Mouse (Mus musculus) mouse trophoblast stem cell (cell line): ENCODE measurements around the gene Tnrc6c.
"Not testable (repeated sequence)": the region's sequence is repeated elsewhere in the genome, so short reads cannot be mapped to it uniquely, and the experiment has no call there.

Experiments used
- in situ Hi-C, 2 experiments: fragments of 300-500 bp; cut with MseI, MboI; formaldehyde crosslinking; loops; 2 replicates in 1 of 2; 3 replicates in 1 of 2; pipeline ENCODE4 v1.15.1; 2025

Tnrc6c gene

DNA sequence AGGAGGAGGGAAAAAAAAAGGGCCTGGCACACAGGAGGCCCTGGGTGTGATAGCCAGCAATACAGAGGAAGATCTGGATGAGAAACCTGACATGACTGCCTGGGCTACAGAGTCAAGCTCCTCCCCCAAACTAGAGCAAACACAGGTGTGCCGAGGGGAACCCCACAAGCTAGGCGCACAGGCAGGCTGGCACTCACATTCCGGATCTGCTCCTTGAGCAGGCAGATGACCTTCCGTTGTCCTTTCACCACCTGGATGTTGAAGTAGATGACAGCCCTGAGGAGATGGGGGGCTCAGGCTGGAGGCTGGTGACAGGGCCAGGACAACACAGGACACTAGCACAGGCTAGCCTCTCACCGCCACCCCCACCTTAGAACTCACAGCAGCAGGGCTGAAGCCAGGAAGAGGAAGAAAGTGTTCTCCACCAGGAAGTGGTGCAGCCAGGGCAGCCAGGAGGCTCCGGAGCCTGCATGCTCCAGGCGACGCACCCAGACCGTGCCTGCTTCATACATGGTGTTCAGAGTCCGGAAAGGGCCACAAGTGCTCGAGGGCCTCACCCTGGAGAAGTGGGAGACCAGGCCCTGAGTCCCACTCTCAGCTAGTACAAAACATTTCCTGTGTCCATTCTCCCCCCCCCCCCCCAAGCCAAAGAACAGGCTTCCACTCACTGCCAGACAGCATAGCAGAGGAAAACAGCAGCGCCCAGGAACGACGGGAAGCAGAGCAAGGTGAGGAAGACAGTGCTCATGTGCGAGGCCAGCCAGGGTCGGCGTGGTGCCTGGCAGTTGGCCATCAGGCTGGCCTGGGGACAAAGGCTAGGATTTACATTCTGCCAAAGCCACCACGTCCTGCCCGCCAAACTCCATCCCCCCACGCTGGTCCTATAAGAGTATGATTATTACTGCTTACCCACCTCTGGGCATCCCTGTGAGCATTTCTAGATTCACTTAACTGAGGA lies 114.9 kb downstream of the Tnrc6c start:
- in situ Hi-C loops: no loop called here

DNA sequence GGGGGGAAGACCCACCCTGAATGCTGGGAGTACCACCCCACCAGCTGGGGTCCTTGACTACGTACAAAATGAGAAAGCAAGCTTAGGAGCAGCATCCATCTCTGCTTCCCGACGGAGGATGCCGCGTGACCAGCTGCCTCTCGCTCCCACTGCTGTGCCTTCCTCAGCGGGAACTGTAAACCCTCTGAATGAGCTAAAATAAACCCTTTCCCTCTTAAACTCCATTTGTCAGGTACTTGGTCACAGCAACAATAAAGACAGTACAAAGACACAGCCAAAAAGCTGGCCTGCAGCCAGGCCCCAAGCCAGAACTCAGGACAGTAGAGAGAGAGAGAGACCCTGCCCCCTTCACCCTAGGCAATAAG lies 115.6 kb downstream of the Tnrc6c start:
- in situ Hi-C loops: no loop called here

DNA sequence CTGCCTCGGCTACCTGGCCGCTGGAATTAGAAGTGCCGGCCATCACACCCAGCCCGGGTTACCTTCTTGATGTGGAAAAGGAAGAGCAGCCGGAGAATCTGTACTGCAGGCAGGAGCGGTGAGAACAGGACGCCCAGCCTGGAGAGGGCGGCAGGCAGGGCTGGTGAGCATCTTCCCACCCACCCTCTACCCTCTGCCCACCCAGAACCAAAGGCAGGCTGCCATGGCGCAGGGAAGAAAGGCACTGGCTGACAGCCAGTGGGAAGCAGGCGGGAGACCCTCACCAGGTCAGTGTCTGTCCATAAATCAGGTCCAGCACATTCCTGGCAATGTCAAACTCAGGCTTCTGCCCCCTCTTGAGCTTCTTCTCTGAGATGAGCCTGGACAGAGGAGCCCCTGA lies 116.3 kb downstream of the Tnrc6c start:
- in situ Hi-C loops: no loop called here

DNA sequence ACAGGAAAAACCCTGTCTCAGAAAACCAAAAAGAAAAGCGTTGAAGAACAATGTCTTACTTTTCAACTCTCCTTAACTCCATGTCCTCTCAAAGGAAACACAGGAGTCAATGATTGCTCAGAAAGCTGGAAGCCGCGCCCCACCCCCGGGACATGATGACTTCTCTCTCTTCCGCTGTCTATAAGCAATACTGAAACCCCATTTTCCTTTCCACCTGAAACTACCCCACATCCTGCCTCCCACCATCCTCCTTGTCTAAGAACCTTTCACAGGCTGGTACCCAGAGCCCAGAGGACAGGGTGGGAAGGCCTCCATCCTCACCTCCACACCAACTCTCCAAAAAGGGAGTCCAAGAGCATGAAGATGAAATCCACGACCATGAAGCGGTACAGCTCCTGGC lies 118.3 kb downstream of the Tnrc6c start:
- in situ Hi-C loops: no loop called here

DNA sequence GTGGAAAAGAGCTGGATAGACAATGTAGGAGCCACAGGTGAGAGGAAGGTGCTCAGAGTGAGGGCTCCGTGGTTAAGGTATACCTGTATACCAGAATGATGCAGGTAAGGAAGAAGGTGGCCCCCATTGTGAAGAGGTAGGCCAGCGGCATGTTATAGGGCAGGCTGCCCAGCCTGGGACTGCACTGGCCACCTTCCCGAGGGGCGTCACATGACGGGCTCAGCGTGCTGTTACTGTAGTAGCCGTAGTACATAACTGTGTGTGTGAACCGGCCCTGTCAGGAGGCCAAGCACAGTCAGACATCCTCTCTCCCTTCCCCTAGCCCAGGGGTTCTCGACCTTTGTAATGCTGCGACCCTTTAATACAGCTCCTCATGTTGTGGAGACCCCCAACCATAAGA lies 120.8 kb downstream of the Tnrc6c start:
- in situ Hi-C loops: no loop called here

DNA sequence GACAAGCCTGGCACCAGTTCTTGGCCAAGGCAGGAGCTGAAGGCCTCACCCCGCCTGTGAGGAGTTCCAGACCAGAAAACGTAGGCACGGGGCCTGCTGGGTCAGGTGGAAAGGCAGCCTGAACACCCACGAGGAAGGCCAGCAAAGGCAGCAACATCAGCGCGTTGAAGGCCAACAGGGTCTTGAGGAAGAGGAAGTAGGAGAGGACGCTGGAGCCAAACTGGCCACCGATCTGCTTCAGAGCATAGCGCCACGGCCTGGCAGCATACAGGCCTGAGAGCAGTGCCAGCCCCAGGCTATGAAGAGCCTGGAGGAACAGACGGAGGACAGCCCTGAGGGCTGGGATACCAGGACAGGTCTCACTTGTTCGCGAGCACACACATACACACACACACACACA lies 121.5 kb downstream of the Tnrc6c start:
- in situ Hi-C loops: no loop called here

DNA sequence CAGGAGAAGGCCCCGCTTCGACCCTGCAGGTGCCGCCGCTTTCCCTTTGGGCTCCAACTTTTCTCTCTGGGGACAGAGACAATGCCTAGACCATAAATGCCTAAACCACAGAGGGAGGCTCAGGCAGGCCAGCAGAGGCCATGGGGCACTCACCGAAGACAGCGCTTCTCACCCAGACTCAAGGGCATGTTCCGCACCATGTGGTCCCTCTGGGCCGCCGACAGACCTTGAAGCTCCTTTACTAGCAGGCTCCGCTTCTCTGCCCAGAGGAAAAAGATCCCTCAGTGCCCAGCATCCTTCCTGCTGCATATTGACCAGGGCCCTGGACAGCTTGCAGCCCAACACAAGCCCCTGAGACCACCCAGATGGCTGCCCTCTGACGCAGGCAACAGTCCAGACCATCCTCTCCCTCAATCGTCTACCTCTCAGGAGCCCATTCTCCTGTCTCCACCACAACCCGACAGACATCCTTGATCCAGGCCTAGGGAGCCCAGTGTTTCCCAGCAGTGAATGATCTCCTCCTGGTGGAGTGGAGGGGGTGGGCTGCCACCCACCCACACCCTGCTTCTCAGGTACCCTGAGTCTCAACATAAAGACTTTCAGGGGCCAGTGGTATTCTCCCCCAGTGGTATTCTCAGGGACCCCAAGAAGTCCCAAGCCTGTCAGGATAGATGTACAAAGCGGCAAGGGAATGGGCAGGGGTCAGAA lies 122.2 kb downstream of the Tnrc6c start:
- in situ Hi-C loops: no loop called here

DNA sequence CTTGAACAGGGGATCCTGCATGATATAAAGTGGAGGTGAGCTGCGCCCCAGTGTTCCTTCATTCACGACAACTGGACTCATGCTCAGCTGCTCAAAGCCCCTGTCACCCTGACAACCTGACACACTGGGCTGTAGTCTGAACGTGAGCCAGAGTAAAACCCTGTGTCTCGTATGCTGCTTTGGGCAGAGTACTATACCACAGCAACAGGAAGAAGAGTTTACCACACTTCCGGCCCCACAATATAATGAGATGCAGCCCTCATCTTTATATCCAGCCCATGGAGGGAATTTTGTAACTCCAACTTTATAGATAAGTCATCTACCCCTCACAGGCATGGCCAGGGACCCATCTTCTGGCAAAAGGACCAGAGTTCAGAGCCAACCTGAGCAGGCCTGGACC lies 123.0 kb downstream of the Tnrc6c start:
- in situ Hi-C loops: no loop called here

DNA sequence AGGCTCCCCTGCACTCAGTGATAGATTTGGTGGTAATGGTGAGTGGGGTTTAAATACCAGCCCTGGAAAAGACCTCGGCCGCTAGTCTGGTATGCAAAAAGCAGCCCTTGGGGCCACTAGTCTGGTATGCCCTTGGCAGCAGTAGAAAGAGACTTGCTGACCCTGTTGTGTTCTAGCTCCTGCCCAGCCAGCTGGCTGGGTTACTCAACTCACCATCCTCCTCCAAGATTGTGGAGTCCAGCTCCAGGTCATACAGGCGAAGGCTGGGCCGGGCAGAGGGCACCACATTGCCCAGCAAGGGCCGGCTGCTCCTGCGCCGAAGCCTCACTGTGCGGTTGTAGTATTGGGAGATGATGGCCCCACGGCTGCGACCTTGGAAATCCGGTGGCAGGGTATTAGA lies 123.9 kb downstream of the Tnrc6c start:
- in situ Hi-C loops: no loop called here

DNA sequence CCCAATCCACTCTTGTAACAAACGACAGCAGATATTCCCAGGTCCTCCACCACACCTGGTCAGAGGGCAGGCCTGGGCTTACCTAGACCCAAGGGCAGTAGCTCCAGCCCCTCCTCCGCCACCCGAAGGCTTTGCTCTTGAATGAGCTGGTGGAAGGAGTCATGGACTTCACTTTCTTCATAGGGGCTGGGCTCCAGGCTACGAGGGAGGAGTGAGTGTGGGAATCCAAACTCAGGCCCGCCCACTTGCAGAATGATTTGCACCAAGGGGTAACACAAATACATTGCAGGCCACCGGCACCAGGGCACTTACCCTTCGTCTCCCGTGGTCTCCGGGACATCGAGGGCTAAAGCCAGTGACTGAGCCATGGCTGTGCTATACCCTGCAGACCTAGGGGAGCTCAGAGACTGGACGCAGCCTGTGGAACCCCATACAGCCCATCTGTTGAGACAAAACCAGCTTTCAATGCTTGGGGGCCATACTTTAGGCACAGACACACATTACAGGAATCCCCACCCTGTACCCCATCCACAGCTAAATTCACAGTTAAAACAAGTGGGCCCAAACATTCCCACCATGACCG lies 124.9 kb downstream of the Tnrc6c start:
- in situ Hi-C loops: no loop called here

DNA sequence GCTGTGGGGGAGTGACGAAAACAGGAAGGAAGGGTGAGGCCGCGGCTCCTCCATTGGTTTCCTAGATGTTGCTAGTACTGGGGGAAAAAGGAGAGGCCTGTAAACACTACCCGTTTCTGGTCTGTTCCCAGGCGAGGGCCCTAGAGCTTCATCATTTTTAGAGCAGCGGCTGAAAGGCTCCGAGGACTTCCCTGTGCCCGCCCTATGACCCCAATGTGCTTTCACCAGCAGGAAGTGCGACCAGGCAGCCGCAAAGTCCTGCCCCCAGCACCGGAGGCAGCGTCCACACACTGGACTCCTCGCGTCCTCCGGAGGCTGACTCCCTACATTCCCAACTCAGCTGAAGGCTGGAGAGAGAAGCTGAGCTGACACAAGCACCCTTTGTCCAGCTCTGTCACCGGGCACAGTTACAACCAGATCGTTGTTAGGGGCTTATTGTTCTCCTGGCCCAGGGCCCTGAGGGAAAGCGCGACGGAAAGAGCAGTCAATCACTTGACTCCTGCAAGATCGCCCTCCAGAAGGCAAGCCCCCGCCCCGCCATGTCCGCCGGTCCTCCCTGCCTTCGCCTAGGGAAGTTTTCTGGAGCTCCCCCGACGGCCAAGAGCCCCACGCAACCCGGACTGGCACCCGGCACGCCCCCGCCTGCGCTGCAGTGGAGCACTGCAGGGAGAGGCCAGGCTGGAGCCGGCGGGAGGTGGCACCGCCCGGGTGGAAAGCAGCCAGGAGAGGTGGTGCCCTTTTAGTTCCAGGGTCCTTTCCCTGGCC lies 125.5 kb downstream of the Tnrc6c start:
- in situ Hi-C loops: no loop called here

DNA sequence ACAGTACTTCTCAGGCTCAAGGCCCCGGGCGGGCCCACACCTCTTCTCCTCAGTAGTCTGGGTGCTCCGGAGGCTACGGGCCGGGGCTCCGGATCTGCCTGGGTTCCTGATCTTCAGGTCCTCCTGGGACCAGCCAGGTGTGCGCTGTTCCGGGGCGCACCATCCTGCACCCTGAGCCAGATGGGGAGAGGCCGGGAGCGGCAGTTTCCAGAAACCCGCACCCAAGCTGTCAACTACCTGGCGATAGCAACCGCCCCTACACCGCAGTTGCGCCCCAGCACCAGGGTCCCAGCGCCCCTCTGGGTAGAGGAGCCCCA lies 126.1 kb downstream of the Tnrc6c start:
- in situ Hi-C loops: no loop called here

DNA sequence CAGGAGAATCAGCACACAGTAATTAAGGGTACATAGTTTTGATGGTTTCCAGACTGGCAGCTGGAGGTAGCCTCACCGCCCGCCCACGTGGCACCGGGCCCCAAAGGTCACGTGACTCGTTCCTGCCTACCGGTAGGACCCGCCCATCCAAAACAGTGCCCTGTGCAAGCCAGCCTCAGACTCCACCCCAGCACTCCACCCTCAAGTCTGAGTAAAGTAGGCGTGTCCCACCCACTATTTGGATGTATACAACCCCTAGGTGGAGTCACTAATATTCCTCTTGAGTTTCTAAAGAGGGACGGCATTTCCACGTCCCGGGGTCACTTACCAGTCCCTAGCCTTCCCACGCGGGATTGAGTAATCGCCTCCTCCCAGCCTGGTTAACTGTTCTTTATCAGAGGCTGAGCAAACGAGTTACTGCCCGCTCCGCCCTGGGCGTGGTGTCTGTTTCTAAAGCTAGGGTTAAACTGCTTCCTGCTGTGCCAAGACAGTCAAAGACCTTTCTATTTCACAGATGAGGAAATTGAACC lies 126.6 kb downstream of the Tnrc6c start:
- in situ Hi-C loops: no loop called here

DNA sequence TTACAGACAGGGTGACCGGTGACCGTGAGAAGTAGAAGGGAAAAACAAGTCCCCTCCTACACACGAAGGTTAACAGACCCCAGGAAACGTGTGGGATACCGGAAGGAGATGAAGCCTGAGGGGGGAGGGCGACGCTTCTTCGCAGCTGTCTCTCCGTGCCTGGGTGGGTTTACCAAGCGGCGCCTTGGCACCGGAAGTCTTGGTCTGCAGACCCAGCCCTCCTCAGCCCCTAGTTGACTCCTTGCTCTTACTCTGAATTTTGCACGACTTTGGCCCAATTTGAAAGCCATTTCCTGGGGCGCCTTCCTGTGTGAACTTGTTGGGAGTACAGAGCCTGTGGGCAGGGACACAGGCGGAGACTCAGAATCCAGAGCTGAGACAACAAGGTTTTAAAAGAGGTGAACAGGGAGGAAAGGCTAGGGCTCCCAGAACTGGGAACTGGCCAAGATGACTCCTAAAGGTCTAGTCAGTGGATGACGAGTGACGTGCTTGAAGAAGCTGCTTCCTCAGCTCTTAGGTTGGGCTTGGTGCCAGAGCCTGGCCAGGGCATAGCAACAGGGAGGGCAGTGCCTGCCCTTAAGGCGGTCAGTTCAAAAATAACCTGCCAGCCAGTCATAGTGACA lies 127.2 kb downstream of the Tnrc6c start:
- in situ Hi-C loops: no loop called here

DNA sequence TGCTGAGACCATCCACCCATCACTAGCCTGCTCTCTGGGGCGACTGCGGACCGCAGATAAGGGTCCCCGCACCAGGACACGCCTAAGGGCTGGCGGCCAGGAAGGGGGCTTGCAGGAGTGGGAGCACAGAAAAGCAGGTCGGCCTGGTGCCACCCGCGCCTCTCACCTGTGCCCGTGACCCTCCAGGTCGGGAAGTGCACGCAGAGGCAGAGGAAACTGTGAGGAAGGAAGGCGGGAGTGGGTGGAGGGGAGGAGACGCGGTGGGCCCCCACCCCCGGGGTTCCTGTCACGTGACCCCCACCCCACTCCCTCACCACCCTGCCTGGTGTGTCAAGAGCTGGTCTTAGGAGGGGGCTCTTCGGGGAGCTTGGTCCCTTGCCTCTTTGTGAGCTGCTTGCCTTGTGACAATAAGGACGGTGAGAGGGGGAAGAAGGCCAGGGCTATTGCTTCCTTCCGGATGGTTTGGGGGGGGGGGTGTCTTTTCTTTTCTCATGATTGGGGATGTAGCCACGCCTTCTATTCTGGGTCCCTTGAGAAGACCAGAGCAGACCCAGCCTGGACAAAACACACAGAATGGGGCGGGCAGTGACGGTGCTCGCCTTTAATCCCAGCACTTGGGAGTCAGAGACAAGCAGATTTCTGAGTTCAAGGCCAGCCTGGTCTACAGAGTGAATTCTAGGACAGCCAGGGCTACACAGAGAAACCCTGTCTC lies 128.1 kb downstream of the Tnrc6c start, which contains the start of the genes Tmc8 and Tmc6:
Tmc8 (plus strand) TSS at position 84 of the 712 bp plus-strand sequence.
Tmc6 (minus strand) TSS at position 206 of the 712 bp plus-strand sequence.
- in situ Hi-C loops: no loop called here

DNA sequence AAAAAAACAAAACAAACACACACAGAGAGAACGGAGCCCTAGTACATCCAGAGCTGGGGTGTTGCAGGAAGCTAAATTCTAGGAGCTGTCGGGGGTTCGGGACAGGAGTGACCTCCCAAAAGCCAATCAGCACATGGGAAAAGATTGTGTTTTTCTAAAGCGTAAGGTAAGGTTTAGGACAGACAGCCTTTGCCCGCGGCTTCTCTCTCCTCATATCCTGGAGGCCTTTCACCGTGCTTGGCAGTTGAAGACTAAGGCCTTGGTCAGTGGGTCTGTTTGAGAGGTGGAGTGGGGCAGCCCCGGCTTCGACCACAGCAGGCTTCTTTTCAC lies 128.6 kb downstream of the Tnrc6c start:
- in situ Hi-C loops: no loop called here

DNA sequence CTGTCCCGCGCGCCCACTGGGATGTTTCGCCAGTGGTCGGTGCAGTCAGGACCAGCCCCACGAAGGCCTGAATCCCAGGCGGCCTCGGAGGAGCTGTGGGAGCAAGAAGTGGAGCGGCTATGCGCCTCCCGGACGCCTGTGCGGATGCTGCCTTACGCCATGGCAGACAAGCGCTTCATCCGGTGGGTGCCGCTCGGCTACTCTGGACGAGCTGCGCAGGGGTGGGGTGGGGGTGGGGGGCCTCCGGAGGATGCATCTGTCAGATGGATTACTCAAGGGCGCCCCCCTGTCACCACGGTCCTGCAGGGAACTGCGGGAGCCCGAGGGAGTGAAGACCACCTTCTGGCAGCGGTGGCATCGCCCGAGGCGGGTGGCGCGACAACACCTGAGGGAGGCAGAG lies 129.0 kb downstream of the Tnrc6c start:
- in situ Hi-C loops: no loop called here

DNA sequence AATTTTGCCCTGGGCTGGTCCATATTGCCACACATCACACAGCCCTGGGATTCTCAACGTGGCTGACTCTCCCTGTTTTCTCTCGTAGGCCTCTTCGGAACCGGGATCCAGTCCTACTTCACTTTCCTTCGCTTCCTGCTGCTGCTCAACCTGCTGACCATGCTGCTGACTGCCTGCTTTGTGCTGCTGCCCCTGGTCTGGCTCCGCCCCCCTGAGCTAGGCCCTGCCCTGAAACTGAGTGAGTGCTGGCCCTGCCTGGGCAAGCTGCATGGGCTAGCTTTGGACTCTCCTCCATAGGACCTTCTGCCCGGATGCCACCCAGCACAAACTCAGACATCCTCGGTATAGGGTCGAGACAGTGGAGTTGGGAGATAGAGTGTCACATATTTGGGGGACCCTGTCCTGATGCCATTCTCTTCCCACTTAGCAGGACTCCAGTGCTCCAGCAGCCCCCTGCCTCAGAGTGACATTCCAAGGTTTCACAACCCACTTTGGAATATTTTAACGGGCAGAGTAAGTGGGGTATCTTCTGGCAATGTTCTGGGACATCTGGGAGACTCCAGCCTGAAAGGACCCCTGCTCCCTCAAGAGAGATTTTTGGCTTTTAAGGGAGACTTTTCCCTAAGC lies 129.7 kb downstream of the Tnrc6c start:
- in situ Hi-C loops: no loop called here

DNA sequence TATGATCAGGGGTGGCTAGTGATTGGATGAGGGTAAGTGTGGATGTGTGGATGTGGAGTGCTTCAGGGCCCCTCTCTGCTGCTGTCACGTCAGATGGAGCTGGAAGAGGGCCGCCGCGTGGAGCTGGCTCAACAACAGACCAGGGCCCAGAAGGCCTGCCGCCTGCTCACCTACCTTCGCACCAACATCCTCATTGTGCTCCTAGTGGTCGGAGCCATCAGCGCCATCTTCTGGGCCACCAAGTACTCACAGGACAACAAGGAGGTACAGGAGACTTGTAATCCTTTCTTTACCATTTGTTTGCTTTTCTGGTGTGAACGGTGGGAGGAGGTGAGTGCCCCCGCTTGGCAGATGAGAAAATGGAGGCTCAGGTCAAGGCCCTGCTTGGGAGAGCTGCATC lies 132.2 kb downstream of the Tnrc6c start:
- in situ Hi-C loops: no loop called here

DNA sequence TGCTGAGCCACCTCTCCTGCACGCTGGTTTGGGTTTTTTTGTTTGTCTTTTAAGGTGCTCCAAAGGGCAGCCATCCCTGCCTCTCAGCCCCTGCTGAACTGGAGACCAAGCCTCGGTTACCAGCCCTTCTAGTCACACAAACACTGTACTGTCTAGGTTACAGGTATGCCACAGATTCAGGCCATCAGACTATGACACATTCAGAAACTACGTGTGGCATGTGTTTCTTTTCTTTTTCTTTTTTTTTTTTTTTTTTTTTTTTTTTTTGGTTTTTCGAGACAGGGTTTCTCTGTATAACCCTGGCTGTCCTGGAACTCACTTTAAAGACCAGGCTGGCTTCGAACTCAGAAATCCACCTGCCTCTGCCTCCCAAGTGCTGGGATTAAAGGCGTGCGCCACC lies 134.4 kb downstream of the Tnrc6c start:
- in situ Hi-C loops: not testable (repeated sequence)
